Mouse (Mus musculus): ENCODE measurements around the gene Rbbp7.
"Not testable (repeated sequence)": the region's sequence is repeated elsewhere in the genome, so short reads cannot be mapped to it uniquely, and the experiment has no call there.

The Rbbp7 gene

GRCm38 (mm10) chrX:162760115-162760942 lies at the start of gene Rbbp7:
Gene Rbbp7 (plus strand): TSS chrX:162760402.
- DNase-seq (ENCODE audit: low spot score), result peak; percentile 93

- DNase-seq (ENCODE audit: low spot score), result peak; percentile 19
Measured at GRCm38 (mm10) chrX:162717837-162718236, 42.4 kb upstream of the Rbbp7 start.

- no peak for DNase-seq (ENCODE audit: low spot score)
Measured at GRCm38 (mm10) chrX:162719615-162720014, 40.6 kb upstream of the Rbbp7 start.

GRCm38 (mm10) chrX:162727367-162727777 lies 32.8 kb upstream of the Rbbp7 start:
- DNase-seq (ENCODE audit: low spot score), result peak; percentile 32

- DNase-seq (ENCODE audit: low spot score), result no peak
Measured at GRCm38 (mm10) chrX:162727795-162728194, 32.4 kb upstream of the Rbbp7 start.

GRCm38 (mm10) chrX:162728228-162728627 lies 32.0 kb upstream of the Rbbp7 start:
- no peak for DNase-seq (ENCODE audit: low spot score)

- no peak for DNase-seq (ENCODE audit: low spot score)
Measured at GRCm38 (mm10) chrX:162730031-162730430, 30.2 kb upstream of the Rbbp7 start.

- DNase-seq (ENCODE audit: low spot score), result peak; percentile 61
Measured at GRCm38 (mm10) chrX:162734997-162735929, 24.9 kb upstream of the Rbbp7 start.

- DNase-seq (ENCODE audit: low spot score), result no peak
Measured at GRCm38 (mm10) chrX:162736140-162736659, 24.0 kb upstream of the Rbbp7 start.

GRCm38 (mm10) chrX:162748696-162749420 lies 11.3 kb upstream of the Rbbp7 start:
- DNase-seq (ENCODE audit: low spot score), result no peak

- no peak for DNase-seq (ENCODE audit: low spot score)
Measured at GRCm38 (mm10) chrX:162752418-162752817, 7.8 kb upstream of the Rbbp7 start.

GRCm38 (mm10) chrX:162754314-162754713 lies 5.9 kb upstream of the Rbbp7 start:
- no peak for DNase-seq (ENCODE audit: low spot score)

GRCm38 (mm10) chrX:162756058-162756457 lies 4.1 kb upstream of the Rbbp7 start:
- DNase-seq (ENCODE audit: low spot score), result no peak

GRCm38 (mm10) chrX:162759251-162760114 lies 719 bp upstream of the Rbbp7 start:
- no peak for DNase-seq (ENCODE audit: low spot score)

GRCm38 (mm10) chrX:162760958-162761515 lies 835 bp downstream of the Rbbp7 start:
- peak; percentile 22 for DNase-seq (ENCODE audit: low spot score)

GRCm38 (mm10) chrX:162761716-162762395 lies 1.7 kb downstream of the Rbbp7 start:
- DNase-seq (ENCODE audit: low spot score), result no peak

GRCm38 (mm10) chrX:162770726-162771125 lies 10.5 kb downstream of the Rbbp7 start:
- no peak for DNase-seq (ENCODE audit: low spot score)

- no peak for DNase-seq (ENCODE audit: low spot score)
Measured at GRCm38 (mm10) chrX:162788372-162788771, 28.2 kb downstream of the Rbbp7 start.

- not testable (repeated sequence) for DNase-seq (ENCODE audit: low spot score)
Measured at GRCm38 (mm10) chrX:162791392-162791791, 31.2 kb downstream of the Rbbp7 start.

- DNase-seq (ENCODE audit: low spot score), result peak; percentile 13
Measured at GRCm38 (mm10) chrX:162800371-162800770, 40.2 kb downstream of the Rbbp7 start.
